Mouse (Mus musculus) MEL (cell line): ENCODE measurements at regions not wholly inside any gene's neighbourhood (a gene's known extent, or its start where the extent isn't known, plus 50 kb on each side); places are given as distances from the start of the nearest gene placed in this dataset.

Source experiments
- DNase-seq: peaks from one replicate; pipeline ENCODE4 v3.0.0; 2011; ENCODE audit warnings: low read depth, low spot score
- H3K27ac ChIP-seq: 2 replicates; pipeline ENCODE4 v1.5.1; 2012; ENCODE audit warnings: low read depth, mild to moderate bottlenecking, control low read depth, low read length, moderate library complexity; ENCODE audit not compliant: control insufficient read depth
- H3K27me3 ChIP-seq, 2 experiments: fragments of 150-350 bp in 1 of 2; sonication (generic) in 1 of 2; 2 replicates each; pipeline ENCODE4 v1.6.1; 2012; ENCODE audit warnings: low read length in 2 of 2, mild to moderate bottlenecking in 2 of 2, improper control_type of control experiment in 1 of 2, moderate library complexity in 1 of 2; ENCODE audit not compliant: insufficient read depth in 2 of 2, control insufficient read depth in 1 of 2
- H3K36me3 ChIP-seq, 2 experiments: 2 replicates each; pipeline ENCODE4 v1.6.1; 2012 to 2014; ENCODE audit warnings: low read length in 2 of 2, improper control_type of control experiment in 1 of 2, inconsistent platforms in 1 of 2, mild to moderate bottlenecking in 1 of 2; ENCODE audit not compliant: insufficient read depth in 2 of 2, control insufficient read depth in 1 of 2
- H3K4me1 ChIP-seq, 2 experiments: fragments of 150-350 bp in 1 of 2; sonication (generic) in 1 of 2; 2 replicates each; pipeline ENCODE4 v1.6.1; 2012; ENCODE audit warnings: low read length in 2 of 2, improper control_type of control experiment in 1 of 2, mild to moderate bottlenecking in 1 of 2; ENCODE audit not compliant: insufficient read depth in 2 of 2, control insufficient read depth in 1 of 2
- H3K4me3 ChIP-seq, 2 experiments: fragments of 150-350 bp in 1 of 2; sonication (generic) in 1 of 2; 2 replicates each; pipeline ENCODE4 v1.5.1; 2012; ENCODE audit warnings: low read depth in 2 of 2, low read length in 2 of 2, mild to moderate bottlenecking in 2 of 2, moderate library complexity in 2 of 2, control low read depth in 1 of 2, improper control_type of control experiment in 1 of 2; ENCODE audit not compliant: control insufficient read depth in 1 of 2, insufficient read depth in 1 of 2
- H3K79me2 ChIP-seq: 2 replicates; pipeline ENCODE4 v1.6.1; 2012; ENCODE audit warnings: mild to moderate bottlenecking, low read length, moderate library complexity; ENCODE audit not compliant: control insufficient read depth, poor library complexity, insufficient read depth
- H3K9ac ChIP-seq: 2 replicates; pipeline ENCODE4 v1.6.1; 2012; ENCODE audit warnings: low read depth, mild to moderate bottlenecking, control low read depth, low read length, moderate library complexity; ENCODE audit not compliant: control insufficient read depth, poor library complexity, severe bottlenecking
- H3K9me3 ChIP-seq: fragments of 150-350 bp; sonication (generic); replicated peaks from 2 replicates; pipeline ENCODE4 v1.6.1; 2012; ENCODE audit warnings: mild to moderate bottlenecking, low read length, improper control_type of control experiment, moderate library complexity; ENCODE audit not compliant: insufficient read depth
- BHLHE40 ChIP-seq: IDR thresholded peaks from 2 replicates; pipeline ENCODE4 v1.6.1; 2012; ENCODE audit warnings: low read depth, mild to moderate bottlenecking, inconsistent platforms, low read length, improper control_type of control experiment, borderline replicate concordance
- CHD1 ChIP-seq: IDR thresholded peaks from 2 replicates; pipeline ENCODE4 v1.6.1; 2012; ENCODE audit warnings: low read depth, mild to moderate bottlenecking, inconsistent platforms, low read length, improper control_type of control experiment
- CHD2 ChIP-seq: IDR thresholded peaks from 2 replicates; pipeline ENCODE4 v1.6.1; 2011; ENCODE audit warnings: low read length, improper control_type of control experiment
- E2F4 ChIP-seq: IDR thresholded peaks from 2 replicates; pipeline ENCODE4 v1.6.1; 2011; ENCODE audit warnings: low read depth, low read length, improper control_type of control experiment, borderline replicate concordance
- ELF1 ChIP-seq: IDR thresholded peaks from 2 replicates; pipeline ENCODE4 v1.6.1; 2014; ENCODE audit warnings: low read depth, mild to moderate bottlenecking, inconsistent platforms, low read length, improper control_type of control experiment, moderate library complexity
- EP300 ChIP-seq, 2 experiments: IDR thresholded peaks; 2 replicates each; pipeline ENCODE4 v1.6.1; 2011; ENCODE audit warnings: improper control_type of control experiment in 2 of 2, low read length in 2 of 2, low read depth in 1 of 2, mild to moderate bottlenecking in 1 of 2
- ETS1 ChIP-seq: IDR thresholded peaks from 2 replicates; pipeline ENCODE4 v1.6.1; 2012; ENCODE audit warnings: low read depth, mild to moderate bottlenecking, inconsistent platforms, low read length, improper control_type of control experiment, moderate library complexity
- GABPA ChIP-seq: IDR thresholded peaks from 2 replicates; pipeline ENCODE4 v1.6.1; 2012; ENCODE audit warnings: low read depth, mild to moderate bottlenecking, inconsistent platforms, low read length, improper control_type of control experiment, moderate library complexity
- GATA1 ChIP-seq: IDR thresholded peaks from 2 replicates; pipeline ENCODE4 v1.6.1; 2011; ENCODE audit warnings: low read depth, low read length, improper control_type of control experiment
- HCFC1 ChIP-seq: IDR thresholded peaks from 2 replicates; pipeline ENCODE4 v1.6.1; 2012; ENCODE audit warnings: low read depth, mild to moderate bottlenecking, inconsistent platforms, low read length, improper control_type of control experiment, moderate library complexity
- KAT2A ChIP-seq: conservative IDR thresholded peaks from 2 replicates; pipeline ENCODE4 v1.6.1; 2012; ENCODE audit warnings: low read depth, low read length, improper control_type of control experiment, inconsistent platforms
- MAX ChIP-seq: IDR thresholded peaks from 2 replicates; pipeline ENCODE4 v1.6.1; 2011; ENCODE audit warnings: low read length, improper control_type of control experiment
- MAZ ChIP-seq: IDR thresholded peaks from 2 replicates; pipeline ENCODE4 v1.6.1; 2012; ENCODE audit warnings: low read depth, mild to moderate bottlenecking, inconsistent platforms, low read length, improper control_type of control experiment
- MXI1 ChIP-seq: IDR thresholded peaks from 2 replicates; pipeline ENCODE4 v1.6.1; 2011; ENCODE audit warnings: mild to moderate bottlenecking, low read depth, low read length, improper control_type of control experiment
- MYB ChIP-seq: IDR thresholded peaks from 2 replicates; pipeline ENCODE4 v1.6.1; 2011; ENCODE audit warnings: mild to moderate bottlenecking, low read depth, low read length, improper control_type of control experiment
- NELFE ChIP-seq: IDR thresholded peaks from 2 replicates; pipeline ENCODE4 v1.6.1; 2011; ENCODE audit warnings: low read depth, low read length, improper control_type of control experiment
- NRF1 ChIP-seq: IDR thresholded peaks from 2 replicates; pipeline ENCODE4 v1.6.1; 2014; ENCODE audit warnings: low read depth, mild to moderate bottlenecking, inconsistent platforms, low read length, improper control_type of control experiment, moderate library complexity; ENCODE audit not compliant: poor library complexity, insufficient read depth, severe bottlenecking
- POLR2A ChIP-seq, 2 experiments: IDR thresholded peaks; 2 replicates each; pipeline ENCODE4 v1.6.1; 2011 to 2012; ENCODE audit warnings: low read length in 2 of 2, mild to moderate bottlenecking in 2 of 2, control low read depth in 1 of 2, improper control_type of control experiment in 1 of 2, low read depth in 1 of 2, moderate library complexity in 1 of 2; ENCODE audit not compliant: control insufficient read depth in 1 of 2, insufficient read depth in 1 of 2, poor library complexity in 1 of 2
- RCOR1 ChIP-seq: IDR thresholded peaks from 2 replicates; pipeline ENCODE4 v1.6.1; 2012; ENCODE audit warnings: low read depth, mild to moderate bottlenecking, inconsistent platforms, low read length, improper control_type of control experiment
- SIN3A ChIP-seq: IDR thresholded peaks from 2 replicates; pipeline ENCODE4 v1.6.1; 2012; ENCODE audit warnings: low read length, improper control_type of control experiment, inconsistent platforms
- SMC3 ChIP-seq: IDR thresholded peaks from 2 replicates; pipeline ENCODE4 v1.6.1; 2011; ENCODE audit warnings: low read depth, low read length, improper control_type of control experiment
- TAL1 ChIP-seq: IDR thresholded peaks from 2 replicates; pipeline ENCODE4 v1.6.1; 2012; ENCODE audit warnings: mild to moderate bottlenecking, inconsistent platforms, low read length, moderate library complexity, mixed read lengths
- TBP ChIP-seq: IDR thresholded peaks from 2 replicates; pipeline ENCODE4 v1.8.0; 2011; ENCODE audit warnings: low read depth, low read length, improper control_type of control experiment
- UBTF ChIP-seq: IDR thresholded peaks from 2 replicates; pipeline ENCODE4 v1.6.1; 2012; ENCODE audit warnings: low read depth, mild to moderate bottlenecking, inconsistent platforms, low read length, improper control_type of control experiment, moderate library complexity, borderline replicate concordance; ENCODE audit not compliant: insufficient read depth
- USF1 ChIP-seq: IDR thresholded peaks from 2 replicates; pipeline ENCODE4 v1.6.1; 2014; ENCODE audit warnings: low read depth, mild to moderate bottlenecking, inconsistent platforms, low read length, improper control_type of control experiment, moderate library complexity
- USF2 ChIP-seq, 2 experiments: IDR thresholded peaks; 2 replicates each; pipeline ENCODE4 v1.6.1; 2011 to 2012; ENCODE audit warnings: improper control_type of control experiment in 2 of 2, low read length in 2 of 2, borderline replicate concordance in 1 of 2, inconsistent platforms in 1 of 2, low read depth in 1 of 2, mild to moderate bottlenecking in 1 of 2; ENCODE audit not compliant: insufficient read depth in 1 of 2
- ZC3H11A ChIP-seq: IDR thresholded peaks from 2 replicates; pipeline ENCODE4 v1.6.1; 2012; ENCODE audit warnings: low read depth, mild to moderate bottlenecking, inconsistent platforms, low read length, improper control_type of control experiment
- ZKSCAN1 ChIP-seq: IDR thresholded peaks from 2 replicates; pipeline ENCODE4 v1.6.1; 2012; ENCODE audit warnings: low read depth, mild to moderate bottlenecking, inconsistent platforms, low read length, improper control_type of control experiment, moderate library complexity

DNA sequence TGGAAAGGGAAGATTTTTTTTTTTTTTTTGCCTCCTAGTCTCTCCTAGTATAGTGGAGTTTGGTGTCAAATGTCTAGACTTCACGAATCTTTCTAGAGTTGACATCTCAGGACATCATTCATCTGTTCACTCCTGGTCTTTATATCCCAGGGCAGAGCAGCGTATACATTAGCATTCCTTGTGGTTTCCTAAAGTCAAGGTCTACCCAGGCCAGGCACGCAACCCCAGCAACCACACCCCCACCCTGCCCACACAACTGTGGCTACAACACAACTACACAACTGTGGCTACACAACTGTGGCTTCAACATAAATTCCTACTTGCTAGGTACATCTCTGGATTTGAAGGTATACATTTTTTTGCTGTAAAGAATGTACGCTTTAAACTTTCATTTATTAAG lies 122.2 kb downstream of the Ppp1r3a start:
- H3K4me3 ChIP-seq = no peak overlapping the region
- TF ChIP-seq NELFE = no peak
- TF ChIP-seq SMC3 = no peak
- TF ChIP-seq GATA1 = no peak
- TF ChIP-seq POLR2A (IDR thresholded peaks at IDR 0.05; ENCODE audit: control insufficient read depth in 1 of 2, insufficient read depth in 1 of 2, low read depth in 1 of 2, low read length in 2 of 2, poor library complexity in 1 of 2) = no peak
- no peak for TF ChIP-seq EP300 (IDR thresholded peaks at IDR 0.05; ENCODE audit: low read depth in 1 of 2, low read length in 2 of 2)
- TF ChIP-seq GABPA = no peak
- TF ChIP-seq MXI1 = no peak
- no peak for TF ChIP-seq ETS1
- no peak for TF ChIP-seq HCFC1
- no peak for TF ChIP-seq USF2 (IDR thresholded peaks at IDR 0.05; ENCODE audit: borderline replicate concordance in 1 of 2, insufficient read depth in 1 of 2, low read depth in 1 of 2, low read length in 2 of 2)
- TF ChIP-seq BHLHE40 = no peak
- no peak for TF ChIP-seq TAL1
- TF ChIP-seq CHD2 = no peak
- TF ChIP-seq NRF1 = no peak
- TF ChIP-seq UBTF = no peak
- TF ChIP-seq KAT2A = no peak
- TF ChIP-seq E2F4 = no peak
- no peak for TF ChIP-seq RCOR1
- TF ChIP-seq, all 39 proteins: peak for 0
- Histone ChIP-seq H3K9me3 (no peaks in the 10 kb centered on the region), H3K27ac (no peak overlapping the region), H3K27me3 (no peaks in the 10 kb centered on the region), H3K79me2 (no peaks in the 10 kb centered on the region), H3K4me1 (no peaks in the 10 kb centered on the region), H3K36me3 (no peaks in the 10 kb centered on the region), H3K9ac (no peak overlapping the region)
- DNase-seq = no peak

- no peak overlapping the region for H3K9ac ChIP-seq
- H3K27ac ChIP-seq = no peak overlapping the region
- DNase-seq = no peak
Measured at GRCm38 (mm10) chr6:14631719-14632445, 123.2 kb downstream of the Ppp1r3a start.

More at GRCm38 (mm10) chr6:14631719-14632445, 123.2 kb downstream of the Ppp1r3a start:
- Histone ChIP-seq H3K4me1 (no peaks in the 10 kb centered on the region), H3K27me3 (no peaks in the 10 kb centered on the region), H3K79me2 (no peaks in the 10 kb centered on the region), H3K4me3 (no peak overlapping the region), H3K9me3 (no peaks in the 10 kb centered on the region), H3K36me3 (no peaks in the 10 kb centered on the region)
- TF ChIP-seq USF2 (IDR thresholded peaks at IDR 0.05; ENCODE audit: borderline replicate concordance in 1 of 2, insufficient read depth in 1 of 2, low read depth in 1 of 2, low read length in 2 of 2) = no peak
- no peak for TF ChIP-seq SIN3A
- TF ChIP-seq HCFC1 = no peak
- no peak for TF ChIP-seq RCOR1
- no peak for TF ChIP-seq ZC3H11A
- TF ChIP-seq SMC3 = no peak
- no peak for TF ChIP-seq BHLHE40
- no peak for TF ChIP-seq MYB
- TF ChIP-seq USF1 = no peak
- no peak for TF ChIP-seq CHD1
- TF ChIP-seq TAL1 = no peak
- TF ChIP-seq NRF1 = no peak
- no peak for TF ChIP-seq ZKSCAN1
- no peak for TF ChIP-seq TBP
- no peak for TF ChIP-seq MAZ
- TF ChIP-seq MAX = no peak
- no peak for TF ChIP-seq KAT2A
- no peak for TF ChIP-seq ELF1
- no peak for TF ChIP-seq E2F4
- TF ChIP-seq CHD2 = no peak
